Mouse (Mus musculus) C2C12 (cell line): ENCODE results near the gene Ccdc81.

Source experiments
- CEBPB ChIP-seq: IDR thresholded peaks from one replicate; pipeline ENCODE4 v1.6.1; 2011; ENCODE audit warnings: low read depth, mild to moderate bottlenecking, control low read depth, moderate library complexity
- CTCF ChIP-seq: IDR thresholded peaks from one replicate; pipeline ENCODE4 v1.5.1; 2011; ENCODE audit not compliant: control insufficient read depth, insufficient read depth, insufficient read length
- FOSL1 ChIP-seq: IDR thresholded peaks from one replicate; pipeline ENCODE4 v1.8.0; 2011; ENCODE audit warnings: mild to moderate bottlenecking, low read length; ENCODE audit not compliant: poor library complexity, insufficient read depth, severe bottlenecking
- MYOD1 ChIP-seq: IDR thresholded peaks from one replicate; pipeline ENCODE4 v1.6.1; 2011; ENCODE audit warnings: low read depth; ENCODE audit not compliant: control insufficient read depth, insufficient read length
- MYOG ChIP-seq: IDR thresholded peaks from one replicate; pipeline ENCODE4 v1.6.1; 2011; ENCODE audit not compliant: control insufficient read depth, insufficient read length; ENCODE audit errors: extremely low read depth
- USF1 ChIP-seq: IDR thresholded peaks from one replicate; pipeline ENCODE4 v1.6.1; 2011; ENCODE audit warnings: low read depth, mild to moderate bottlenecking, control low read depth, moderate library complexity

DNA sequence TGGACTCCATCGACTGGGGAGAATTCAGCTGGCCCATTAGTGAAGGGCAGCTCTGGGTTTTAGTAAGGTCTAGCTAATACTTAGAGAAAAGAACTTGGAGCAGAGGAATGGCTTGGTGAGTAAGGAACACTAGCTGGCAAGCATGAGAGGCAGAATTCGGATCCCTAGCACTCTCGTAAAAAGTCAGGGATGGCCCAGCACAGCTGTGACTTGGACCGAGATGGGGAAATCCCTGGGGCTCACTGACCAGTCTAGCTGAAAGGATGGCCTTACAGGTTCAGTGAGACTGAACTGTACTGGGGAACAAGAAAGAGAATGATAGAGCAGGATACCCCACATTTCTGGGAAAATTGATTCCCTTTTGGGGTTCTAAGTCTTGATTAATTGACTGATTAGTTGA, 6.3 kb upstream of the Ccdc81 start:
- TF ChIP-seq CTCF (no peak), USF1 (no peak), FOSL1 (no peak), MYOG (no peak), CEBPB (no peak), MYOD1 (no peak)
